Mouse (Mus musculus) E14TG2a.4 (cell line): ENCODE measurements around the gene Prkab1.

ENCODE experiments used
- CTCF ChIP-seq: conservative IDR thresholded peaks from 2 replicates; pipeline ENCODE4 v1.5.1; 2014; ENCODE audit warnings: low read length
- POU5F1 ChIP-seq: IDR thresholded peaks from 2 replicates; pipeline ENCODE4 v1.6.1; 2014; ENCODE audit warnings: low read length, borderline replicate concordance

DNA sequence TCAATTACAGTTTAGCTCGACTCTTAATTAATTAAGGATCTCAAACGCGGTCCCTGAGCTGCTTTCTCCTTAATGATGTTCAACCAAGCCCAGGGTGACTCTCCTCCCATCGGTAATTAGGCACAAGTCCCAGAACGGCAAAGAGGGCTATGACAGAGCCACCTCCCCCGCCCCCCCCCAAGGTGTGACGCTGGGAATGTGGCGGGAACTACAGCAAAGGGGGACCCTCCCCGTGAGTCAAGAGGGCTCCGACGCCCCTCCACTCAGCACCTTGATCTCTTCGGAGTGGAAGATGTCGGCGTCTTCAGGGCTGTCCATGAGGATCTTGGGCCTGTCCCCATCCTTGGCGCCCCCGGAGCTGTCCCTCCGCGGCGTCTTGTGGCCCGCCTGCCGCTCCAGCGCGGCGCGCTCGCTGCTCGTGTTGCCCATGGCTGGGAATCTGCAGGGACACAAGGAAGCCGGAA is 455 bp downstream of the Prkab1 start:
- TF ChIP-seq CTCF: no peak
- no peak for TF ChIP-seq POU5F1
